Mouse (Mus musculus): ENCODE measurements around the gene Ogfr. TPM values are rescaled to one million over a fixed set of nuclear protein-coding genes. Genes with fewer than 3 reads are reported as not detected.

Ogfr gene
- total RNA-seq, 4 experiments from 2014 or later = 31.4 to 34.7 (median 32.3) TPM

DNA sequence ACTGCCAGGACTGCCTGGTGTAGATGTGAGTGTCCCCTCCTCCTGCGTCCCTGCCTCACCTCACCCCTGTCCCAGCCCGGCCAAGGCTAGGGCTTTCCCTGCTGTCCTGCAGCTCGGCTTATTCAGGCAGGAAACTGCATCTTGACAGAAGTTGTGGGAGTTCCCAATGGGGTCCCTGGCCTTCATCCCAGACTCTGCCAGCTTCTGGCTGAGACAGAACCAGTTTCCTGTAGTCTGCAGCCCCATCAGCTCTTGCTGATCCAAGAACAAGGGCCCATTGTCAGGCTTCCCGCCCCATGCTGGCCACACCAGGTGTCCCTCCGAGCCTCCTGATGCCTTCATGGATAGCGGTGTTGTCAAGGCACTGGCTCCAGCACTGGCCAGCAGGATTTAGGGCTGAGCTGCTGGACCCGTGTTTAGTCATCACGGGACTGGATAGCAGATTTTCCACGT, 11.6 kb downstream of the Ogfr start:
- no peak for DNase-seq (ENCODE audit: low spot score)

DNA sequence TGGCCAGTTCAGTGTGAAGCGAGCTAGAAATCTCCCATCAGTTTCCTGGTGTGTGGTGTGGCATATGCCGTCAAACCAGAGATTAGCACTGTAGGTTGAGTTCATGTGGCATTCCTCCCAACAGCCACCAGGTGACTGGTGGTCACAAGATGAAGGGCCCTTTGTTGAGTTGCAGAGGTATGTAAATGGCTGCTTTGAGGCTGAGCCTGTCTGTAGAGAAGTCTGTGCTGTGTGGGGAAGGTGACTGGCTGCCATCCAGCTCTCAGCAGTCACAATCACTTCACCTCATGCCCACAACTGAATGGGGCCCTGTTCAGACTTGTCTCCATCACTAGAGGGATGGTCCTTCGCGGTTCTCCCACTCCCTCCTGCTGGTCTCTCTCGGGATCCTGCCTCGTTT, 15.7 kb downstream of the Ogfr start:
- DNase-seq (ENCODE audit: low spot score) = no peak

DNA sequence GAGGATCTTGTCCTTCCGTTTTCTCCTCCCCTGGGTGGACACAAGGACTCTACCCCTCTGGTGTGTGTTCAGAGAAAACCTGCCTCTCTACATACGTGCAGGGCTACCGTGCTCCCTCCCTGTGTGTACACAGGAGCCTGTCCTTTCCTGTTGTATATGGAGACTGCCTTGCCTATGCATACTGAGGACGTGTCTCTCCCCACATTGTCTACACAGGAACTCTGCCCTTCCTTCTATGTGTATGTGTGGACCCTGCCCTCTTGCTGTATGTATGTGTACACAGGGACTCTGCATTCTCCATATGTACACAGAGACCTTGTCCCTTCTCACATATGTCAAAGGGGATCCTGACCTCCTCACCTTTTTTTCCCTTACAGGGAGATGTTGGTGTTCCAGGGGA, 21.2 kb downstream of the Ogfr start:
- no peak for DNase-seq (ENCODE audit: low spot score)

DNA sequence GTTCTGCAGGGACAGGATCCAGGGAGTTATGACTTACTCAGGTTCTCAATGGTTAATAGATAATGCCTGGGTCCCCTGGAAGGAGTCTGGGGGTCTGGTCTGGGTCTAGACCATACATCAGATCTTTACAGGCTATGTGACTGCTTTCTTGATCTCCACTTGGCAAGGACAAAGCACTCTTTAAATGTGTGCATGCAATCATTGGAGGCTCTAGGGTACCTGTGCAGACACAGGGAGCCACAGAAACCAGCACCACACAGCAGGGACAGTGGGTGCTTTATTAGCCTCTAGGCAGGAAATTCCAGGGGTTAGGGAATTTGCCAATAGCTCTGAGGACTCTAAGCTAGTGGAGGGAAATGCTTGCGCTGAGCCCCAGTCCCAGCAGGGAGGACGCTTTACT, 22.8 kb downstream of the Ogfr start:
- no peak for DNase-seq (ENCODE audit: low spot score)

DNA sequence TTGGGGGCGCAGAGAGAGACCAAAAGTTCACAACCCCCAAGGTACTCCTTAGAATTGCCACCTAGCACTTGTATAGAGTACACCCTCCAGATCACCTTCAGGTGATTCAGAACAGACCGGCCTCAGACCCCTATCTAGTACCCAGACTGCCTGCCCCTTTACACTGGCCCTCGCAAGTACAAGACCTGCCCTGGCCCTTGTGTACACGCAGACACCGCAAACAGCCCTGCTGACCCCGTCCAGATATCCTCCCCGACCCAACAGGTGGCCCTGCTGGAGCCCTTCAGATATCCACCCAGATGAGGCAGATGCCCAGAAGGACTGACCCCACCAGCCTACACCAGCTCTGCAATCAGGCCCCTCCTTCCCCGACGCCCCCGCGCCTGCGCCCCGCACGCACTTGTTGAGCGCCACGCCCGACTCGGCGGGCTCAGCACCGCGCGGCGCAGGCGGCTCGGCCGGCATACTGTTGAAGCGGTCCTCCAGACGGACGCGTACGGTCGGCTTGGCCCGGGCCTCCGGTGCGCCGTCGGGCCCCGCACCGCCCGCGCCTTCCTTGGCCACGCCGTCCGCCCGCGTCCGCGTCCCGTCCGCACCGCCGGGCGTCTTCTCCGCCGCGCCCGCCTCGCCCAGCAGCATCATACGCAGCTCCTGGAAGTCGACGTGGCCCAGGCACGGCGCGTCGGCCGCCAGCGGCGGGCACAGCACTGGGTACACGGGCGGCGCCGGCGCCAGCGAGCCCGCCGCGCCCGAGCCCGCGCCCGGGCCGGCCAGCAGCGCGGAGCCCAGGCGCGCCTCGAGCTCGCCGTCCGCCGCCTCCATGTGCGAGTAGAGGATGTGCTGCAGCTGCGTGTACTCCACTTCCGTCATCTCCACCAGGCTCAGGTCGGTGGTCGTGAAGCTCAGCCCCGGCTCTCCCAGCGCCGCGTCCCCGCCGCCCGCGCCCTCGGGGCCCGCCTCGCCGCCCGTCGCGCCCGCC, 52.8 kb downstream of the Ogfr start:
- no peak for DNase-seq (ENCODE audit: low spot score)

DNA sequence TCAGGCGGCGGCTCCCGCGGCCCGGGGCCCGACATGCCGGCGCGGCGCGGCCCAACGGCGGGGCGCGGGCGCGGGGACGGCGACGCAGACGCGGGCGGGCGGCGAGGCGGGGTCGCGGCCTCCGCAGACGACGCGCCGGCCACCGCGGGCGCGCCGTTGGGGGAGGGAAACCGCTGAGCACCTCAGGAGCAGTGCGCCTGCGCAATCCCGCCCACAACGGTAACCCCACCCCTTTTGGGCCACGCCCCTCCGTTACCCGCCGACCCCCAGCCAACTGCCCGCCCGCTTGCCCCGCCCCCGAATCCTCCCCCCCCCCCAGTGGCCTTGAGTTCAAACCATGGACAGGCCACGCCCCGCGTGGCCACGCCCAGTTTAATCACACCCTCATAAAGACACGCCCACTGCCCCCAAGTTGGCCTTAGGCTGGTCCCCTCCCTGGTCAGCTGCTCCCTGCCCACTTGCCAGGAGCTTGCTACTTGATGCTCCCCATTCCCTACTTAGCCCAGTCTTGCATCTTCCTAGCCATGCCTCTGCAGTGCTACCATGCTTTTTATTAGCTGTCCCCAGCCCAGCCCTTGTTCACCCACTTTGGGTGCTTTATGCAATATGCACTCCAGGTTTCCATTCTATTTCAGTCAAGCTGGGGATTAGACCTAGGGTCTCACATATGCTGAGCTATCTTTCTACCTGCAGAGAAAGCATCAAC, 53.7 kb downstream of the Ogfr start, which contains the start of gene Tcfl5:
Gene Tcfl5 (minus strand): TSS at position 154 of the 706 bp plus-strand sequence.
- no peak for DNase-seq (ENCODE audit: low spot score)

DNA sequence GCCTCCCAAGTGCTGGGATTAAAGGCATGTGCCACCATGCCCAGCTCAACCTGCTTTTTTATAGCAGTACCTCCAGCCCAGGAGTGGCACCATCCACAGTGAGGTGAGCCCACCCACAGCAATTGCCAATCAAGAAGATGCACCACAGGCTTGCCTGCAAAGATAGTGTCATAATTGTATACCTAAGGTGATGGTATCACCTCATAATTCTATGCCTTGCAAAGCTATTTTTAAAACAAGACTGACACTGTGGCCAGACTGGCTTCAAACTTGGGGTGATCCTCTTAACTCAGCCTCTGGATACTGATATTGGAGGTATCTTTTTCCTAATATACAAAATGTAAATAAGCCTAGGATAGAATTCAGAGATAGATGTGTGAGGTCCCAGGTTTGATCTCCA, 54.6 kb downstream of the Ogfr start:
- DNase-seq (ENCODE audit: low spot score) = no peak

Other genes starting within 250 kb of the Ogfr start
- under 1 TPM in 2 of 4 experiments, not detected in 2; 0.09 to 0.34 TPM for gene Slco4a1, start 133.0 kb upstream of the Ogfr start, total RNA-seq (2022)
- not detected for gene Ntsr1, start 89.3 kb upstream of the Ogfr start, total RNA-seq (2022)
- 10 to 100 TPM; 12.3 to 18.7 (median 17.3) TPM for gene Mrgbp, start 7.9 kb upstream of the Ogfr start, total RNA-seq (2022)
- under 1 TPM in 1 of 4 experiments, not detected in 3; 0.11 TPM for gene Col9a3, start 8.5 kb downstream of the Ogfr start, total RNA-seq (2022)
- gene Tcfl5, start 53.5 kb downstream of the Ogfr start, total RNA-seq (2022) = not detected
- gene Dido1, start 120.8 kb downstream of the Ogfr start, total RNA-seq (2022) = 10 to 100 TPM; 25.2 to 35.9 (median 31.1) TPM
- gene Gid8, start 120.9 kb downstream of the Ogfr start, total RNA-seq (2022) = 10 to 100 TPM; 57.6 to 66.1 (median 59.5) TPM
- under 1 TPM; 0.30 to 0.75 (median 0.40) TPM for gene Slc17a9, start 136.0 kb downstream of the Ogfr start, total RNA-seq (2022)
- gene Bhlhe23, start 187.7 kb downstream of the Ogfr start, total RNA-seq (2022) = not detected